Mouse (Mus musculus): ENCODE measurements around the gene Bivm.

The Bivm gene

DNA sequence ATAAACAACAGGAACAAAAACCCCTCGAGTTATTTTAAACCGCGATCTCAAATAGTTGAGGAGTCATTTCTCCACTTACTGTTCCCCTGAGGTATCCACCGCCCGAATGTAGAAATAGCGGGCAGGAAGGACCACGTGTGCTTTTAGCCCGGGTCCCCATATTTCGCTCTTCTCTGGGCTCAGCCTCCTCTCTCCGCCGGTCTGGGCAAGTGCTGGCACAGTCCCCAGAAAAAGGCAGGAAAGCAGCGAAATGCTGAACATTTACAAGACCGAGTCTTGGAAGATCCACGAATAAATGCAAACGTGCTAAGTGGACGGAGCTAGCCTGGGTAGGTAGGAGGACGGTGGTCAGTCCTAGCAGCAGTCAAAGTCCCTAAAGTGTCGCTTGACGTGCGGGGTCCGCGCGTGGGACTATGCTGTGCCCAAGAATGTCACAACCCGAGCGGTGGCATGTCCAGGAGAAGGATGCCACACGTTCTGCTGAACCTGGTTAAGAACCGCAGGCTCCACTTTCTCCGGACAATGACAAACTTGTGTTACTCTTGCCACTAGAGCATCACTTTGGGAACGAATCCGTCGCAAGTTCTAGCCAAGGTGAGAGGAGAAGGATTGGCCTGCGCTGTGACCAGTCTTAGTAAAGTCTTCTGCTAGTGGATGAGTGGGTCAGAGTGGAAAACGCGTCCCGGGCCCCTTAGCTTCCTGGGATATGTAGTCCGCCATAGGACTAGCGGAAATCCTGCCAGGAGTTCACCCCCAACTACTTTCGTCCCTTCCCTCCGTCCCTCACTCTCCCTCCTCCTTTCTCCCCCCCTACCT, at the start of gene Bivm, which contains the start of gene Kdelc1:
TSS of gene Bivm (plus strand) at position 719 of the 816 bp plus-strand sequence.
TSS of gene Kdelc1 (minus strand) at position 570 of the 816 bp plus-strand sequence.
- DNase-seq (ENCODE audit: low read depth): peak; percentile 80

DNA sequence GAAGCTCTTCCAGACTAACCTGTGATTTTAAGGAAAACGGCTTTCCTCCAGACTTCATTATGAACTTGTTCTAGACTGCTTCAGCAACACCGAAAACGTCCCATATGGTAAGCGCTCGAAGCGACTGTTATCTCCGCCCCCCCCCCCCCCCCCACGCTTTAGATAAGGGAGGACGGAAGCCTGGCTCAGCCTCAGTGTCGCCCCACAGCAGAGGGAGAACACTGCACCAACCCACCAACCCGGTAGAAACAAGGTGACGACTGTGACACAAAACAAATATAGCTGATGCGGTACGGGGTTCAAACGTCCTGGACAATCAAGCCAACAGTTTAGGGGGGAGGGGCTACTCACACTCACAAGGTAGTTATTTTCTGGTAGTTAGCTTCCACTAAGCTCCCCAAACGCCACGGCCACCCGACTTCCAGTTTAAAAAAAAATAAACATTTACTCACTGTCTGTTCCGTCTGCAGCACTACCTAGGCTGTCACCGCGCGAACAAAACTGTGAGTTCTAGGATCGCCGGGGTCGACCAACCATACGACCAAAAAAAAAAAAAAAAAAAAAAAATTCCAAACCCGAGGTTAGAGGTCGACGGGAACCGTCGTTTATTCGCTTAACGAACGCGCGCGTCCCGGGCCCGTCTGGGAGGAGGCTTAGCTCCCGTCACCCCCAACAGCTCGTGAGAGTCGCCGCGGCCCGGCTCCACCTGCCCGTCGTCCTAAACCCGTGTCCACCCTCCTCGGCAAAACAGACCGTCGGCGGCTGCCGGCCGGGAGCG, 17.1 kb upstream of the Bivm start:
- peak; percentile 33 for DNase-seq (ENCODE audit: low read depth)

DNA sequence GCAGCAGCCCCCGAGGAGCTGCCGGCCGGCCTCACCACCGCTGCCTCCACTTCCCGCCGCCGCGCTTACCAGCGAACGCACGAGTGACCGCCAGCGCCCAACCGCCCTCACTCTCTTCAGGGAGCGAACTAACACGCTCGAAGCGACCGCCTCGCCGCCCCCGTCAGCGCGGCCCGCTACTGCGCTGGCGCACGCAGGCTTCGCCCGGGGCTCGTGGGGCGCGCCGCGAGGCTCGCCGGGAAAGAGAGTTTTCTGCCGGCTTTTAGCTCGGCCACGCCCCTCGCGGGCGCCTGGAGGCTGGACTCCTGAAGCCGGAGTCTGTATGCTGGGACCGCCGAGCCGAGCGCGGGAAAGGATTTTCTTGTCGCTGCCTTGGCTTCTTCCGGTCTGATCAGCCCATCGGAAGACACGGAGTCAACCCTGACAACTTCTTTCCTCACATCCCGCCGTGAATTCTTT, 16.5 kb upstream of the Bivm start, which contains the start of gene Tex30:
TSS of gene Tex30 (minus strand) at position 183 of the 459 bp plus-strand sequence.
- peak; percentile 90 for DNase-seq (ENCODE audit: low read depth)

DNA sequence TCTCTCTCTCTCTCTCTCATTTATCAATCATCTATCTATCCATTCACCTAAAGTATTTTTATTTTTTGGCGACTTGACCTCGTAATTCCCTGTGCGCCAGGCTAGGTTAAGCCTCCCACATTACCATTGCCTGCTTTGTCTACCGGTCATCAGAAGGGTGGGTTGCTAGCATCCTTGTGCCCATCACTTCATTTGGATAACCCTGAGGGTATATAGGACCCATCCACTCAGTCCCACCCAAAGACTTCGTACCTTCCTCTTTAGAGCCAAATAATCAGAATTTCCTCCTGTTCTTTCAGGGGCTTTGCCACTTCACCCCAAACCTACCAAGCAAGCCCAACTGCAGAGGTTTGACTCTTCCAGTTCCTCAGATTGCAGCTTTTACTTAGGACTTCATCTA, 15.8 kb upstream of the Bivm start:
- DNase-seq (ENCODE audit: low read depth): no peak

DNA sequence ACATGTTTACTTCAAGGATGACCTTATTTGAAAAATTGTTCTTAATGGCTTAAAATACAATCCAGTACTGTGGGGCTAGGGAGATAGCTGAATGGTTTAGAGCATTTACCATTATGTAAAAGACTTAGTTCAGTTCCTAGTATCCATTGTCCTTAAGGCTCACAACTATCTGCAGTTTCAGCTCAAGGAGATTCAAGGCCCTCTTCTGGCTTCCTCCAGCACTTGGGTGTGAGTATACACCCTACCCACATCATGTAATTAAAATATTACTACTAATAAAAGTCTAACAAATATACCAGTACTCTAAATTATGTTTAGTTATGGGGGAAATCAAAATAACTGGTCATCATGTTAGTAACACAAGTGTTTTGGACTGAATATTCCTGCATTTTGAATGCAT, 1.2 kb upstream of the Bivm start:
- DNase-seq (ENCODE audit: low read depth): no peak

DNA sequence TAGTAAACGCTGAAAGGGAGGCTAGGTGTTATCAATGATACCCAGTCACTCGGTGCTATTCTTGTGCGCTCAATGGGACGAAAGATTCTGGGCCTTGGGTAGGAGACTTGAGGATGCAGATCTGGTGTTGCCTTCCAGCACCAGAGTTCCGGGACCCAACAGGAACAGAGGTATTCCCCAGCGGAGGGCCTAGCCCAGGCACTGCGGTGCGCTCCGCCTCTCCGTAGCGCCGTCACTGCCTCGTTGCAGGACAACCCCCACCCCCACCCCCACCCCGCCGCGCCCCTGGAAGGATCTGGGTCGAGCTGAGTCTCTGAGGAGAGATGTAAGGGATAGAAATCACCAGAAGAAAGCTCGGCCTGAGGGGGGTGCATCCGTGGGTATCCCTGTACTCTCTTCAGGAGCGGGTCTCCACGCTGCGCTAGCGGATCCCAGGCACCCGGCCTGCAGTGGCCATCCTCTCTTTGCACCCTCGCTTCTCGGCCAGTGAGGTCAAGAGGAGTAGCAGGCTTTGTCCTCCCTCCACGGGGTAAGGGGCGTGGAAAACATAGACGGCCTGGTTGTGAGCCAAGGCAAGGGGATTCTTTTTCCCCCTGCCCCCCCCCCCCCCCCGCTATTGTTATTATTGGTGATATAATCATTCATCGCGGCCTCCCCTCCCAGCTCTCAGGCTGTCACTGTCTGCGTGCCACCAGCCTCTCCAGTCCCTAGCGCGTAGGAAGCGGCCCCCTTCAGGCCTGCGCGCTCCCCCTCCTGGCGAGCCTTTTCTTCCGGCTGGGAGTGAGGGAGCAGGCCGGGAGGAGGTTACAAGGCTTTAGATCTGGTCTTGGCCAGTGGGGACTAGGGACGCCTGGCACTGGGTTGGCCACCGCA, 680 bp downstream of the Bivm start:
- peak; percentile 64 for DNase-seq (ENCODE audit: low read depth)

DNA sequence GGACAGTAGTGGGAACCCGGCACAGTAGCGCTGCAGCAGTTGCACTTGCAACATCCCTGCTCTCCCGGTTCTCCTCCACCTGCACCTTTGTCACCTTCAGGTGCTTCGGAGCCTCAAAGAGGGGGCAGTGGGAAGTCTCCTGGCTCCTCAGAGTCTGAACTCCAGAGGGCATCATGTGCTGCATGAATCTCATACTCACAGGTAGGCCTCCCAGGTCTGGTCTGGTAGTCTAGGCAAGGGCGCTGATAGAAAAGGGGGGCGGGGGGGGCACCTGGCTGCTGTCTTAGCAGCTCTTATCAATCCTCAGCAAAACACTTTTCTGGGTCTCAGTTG, 1.3 kb downstream of the Bivm start:
- no peak for DNase-seq (ENCODE audit: low read depth)

DNA sequence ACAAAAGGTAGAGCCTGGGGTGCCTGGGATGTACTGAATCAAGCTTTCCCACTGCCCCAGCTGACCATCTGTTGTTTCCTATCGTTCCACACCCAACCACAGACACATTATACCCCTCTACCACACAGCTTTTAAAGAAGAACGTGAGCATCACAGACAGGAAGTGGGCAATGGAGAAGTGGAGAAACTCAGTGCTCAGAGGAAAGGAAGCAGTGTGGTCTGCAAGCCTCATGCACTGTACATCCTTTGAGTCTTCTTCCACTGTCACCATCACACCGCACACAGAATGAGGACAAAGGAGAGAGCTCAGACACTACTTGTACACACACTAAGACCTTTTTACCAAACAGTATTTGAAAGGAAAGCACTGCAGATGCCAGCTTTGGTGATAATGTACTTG, 3.5 kb downstream of the Bivm start:
- DNase-seq (ENCODE audit: low read depth): peak; percentile 14

DNA sequence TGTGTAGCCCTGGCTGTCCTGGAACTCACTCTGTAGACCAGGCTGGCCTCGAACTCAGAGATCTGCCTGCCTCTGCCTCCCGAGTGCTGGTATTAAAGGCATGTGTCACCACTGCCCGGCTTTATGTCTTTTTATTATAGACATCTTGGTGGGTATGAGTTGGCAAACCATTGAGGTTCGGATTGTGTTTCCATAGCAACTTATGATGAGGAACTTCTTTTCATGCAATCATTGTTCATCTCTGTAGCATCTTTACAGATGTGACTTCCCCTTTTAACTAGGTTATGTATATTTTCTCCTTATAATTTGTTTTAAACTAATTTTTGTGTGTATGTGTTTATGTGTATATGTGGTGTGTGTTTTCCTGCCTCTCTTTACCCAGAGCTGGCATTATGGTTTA, 6.8 kb downstream of the Bivm start:
- no peak for DNase-seq (ENCODE audit: low read depth)

DNA sequence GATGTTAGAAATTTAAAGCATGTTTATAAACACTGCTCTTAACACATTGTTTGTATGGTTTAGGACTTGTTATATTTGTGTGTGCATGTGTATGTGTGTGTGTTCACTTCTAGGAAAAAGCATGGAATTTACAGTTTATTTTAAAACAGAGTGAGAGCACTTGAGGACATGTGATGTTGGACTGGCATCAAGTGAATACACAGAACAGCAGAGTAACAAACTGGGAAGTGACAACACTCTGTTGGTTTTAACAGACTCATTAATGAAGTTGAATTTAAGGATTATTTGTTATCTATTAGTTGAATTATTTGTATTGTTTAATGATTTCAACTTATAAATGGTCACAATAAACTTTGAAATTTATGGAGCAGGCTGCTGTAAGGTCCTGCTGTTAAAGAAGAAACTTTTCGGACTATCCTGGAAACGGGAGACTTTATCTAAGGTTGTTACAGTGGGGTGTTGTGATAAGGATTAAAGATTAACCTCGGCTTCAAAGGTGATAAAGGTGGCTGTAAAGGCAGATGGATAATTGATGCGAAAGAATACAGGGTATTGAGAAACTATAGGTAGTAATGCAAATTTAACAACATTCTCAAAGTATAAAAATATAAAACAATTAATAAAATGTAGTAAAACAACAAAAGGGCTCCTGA, 11.3 kb downstream of the Bivm start:
- DNase-seq (ENCODE audit: low read depth): no peak

DNA sequence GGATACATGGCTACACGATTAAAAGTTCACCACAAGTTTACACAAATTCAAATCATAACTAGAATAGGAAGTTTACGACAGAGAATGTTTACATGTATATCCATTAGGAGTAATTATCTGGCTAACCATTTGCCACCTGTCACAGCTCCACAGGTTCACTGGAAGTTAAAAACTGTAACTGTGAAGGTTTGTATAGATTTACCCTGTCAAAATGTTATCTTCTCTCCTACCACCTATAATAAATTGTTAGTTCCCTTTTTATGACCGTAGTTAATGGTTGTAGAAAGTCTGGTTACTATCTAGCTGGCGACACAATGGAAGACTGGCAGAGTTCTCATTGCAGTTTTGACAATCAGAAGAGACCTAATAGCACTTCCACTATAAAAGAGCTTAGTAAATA, 21.5 kb downstream of the Bivm start:
- no peak for DNase-seq (ENCODE audit: low read depth)

DNA sequence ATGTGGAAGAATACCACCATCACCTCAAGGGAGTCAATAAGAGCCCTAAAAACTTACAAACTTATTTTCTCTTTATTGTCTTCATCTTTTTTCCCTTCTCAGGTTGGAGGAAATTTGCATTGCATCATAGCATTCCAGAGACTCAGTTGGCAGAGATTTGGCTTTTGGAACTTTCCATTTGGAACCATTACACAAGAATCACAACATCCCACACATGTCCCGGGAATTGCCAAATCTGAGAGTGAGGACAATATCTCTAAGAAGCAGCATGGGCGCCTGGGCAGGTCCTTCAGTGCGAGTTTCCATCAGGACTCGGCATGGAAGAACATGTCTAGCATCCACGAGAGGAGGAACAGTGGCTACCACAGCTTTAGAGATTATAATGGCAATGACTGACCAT, 24.0 kb downstream of the Bivm start:
- no peak for DNase-seq (ENCODE audit: low read depth)

DNA sequence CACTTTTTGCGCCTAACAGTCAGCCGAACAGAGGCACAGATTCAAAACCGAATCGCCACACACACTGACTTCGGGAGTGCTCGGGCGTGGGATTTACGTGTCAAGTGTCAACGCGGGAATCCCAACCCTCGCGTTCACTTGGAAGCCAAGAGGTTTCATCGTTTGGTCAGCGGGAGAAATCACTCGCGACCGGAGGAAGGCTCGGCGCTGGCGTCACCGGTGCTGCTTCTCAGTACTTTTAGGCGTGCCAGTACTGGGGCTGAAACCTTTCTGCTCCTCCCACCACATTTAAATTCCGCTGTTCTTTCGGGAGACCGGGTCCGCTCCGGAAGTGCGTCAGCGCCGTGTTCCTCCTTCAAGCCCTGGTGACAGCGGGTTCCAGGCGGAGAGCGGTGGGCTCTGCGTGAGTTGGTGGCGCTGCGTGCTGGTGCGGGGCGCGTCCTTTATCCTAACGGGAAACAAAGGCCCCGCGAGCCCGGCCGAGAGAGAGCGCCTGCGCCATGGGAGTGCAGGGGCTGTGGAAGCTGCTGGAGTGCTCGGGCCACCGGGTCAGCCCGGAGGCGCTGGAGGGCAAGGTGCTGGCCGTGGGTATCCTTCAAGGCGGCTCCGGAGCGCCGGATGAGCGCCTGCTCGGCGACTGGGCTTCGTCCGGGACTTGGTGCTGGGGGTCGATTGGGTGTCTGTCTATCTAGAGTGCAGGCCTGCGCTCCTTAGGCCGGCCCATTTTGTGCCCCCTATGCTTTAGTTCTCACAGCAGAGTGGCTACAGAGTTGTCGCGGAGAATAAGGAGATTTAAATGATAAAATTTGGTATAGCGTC, 29.0 kb downstream of the Bivm start, which contains the start of gene Ercc5:
TSS of gene Ercc5 (plus strand) at position 182 of the 819 bp plus-strand sequence.
- DNase-seq (ENCODE audit: low read depth): peak; percentile 81

DNA sequence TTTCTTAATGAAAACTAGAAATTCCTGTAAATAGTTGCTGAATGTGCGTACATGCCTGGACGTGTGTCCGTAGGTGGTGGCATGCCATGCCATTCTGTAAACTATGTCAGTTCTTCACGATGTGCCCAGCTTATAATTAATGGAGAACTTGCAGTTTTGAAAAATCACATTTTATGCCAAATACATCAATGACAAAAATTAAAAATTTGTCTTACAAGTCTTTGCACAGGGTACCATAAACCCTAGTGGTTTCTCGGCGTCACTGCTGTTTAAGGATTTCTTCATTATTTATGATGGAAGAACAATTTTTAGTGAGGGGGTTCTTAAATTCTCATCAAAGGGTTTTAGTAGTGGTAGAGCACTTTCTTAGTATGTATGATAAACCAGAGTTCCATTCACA, 29.9 kb downstream of the Bivm start:
- DNase-seq (ENCODE audit: low read depth): peak; percentile 16

DNA sequence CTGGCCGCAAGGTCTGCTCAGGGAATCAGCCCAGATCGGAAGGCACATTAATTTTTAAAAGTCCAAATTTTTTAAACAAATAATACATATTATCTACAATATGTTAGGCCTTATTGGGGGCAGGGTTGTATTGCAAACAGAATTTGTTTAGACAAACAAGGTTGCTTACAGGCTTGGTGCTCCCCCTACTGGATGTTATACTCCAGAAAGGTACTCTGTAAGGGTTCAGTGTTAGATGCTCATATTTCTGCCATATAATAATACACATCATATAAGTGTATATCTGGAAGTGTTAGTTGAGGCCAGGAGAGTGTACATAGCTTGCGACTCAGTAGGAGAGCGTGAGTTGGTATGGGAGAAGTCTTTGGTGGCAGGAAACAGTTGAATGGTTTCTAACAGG, 36.5 kb downstream of the Bivm start:
- no peak for DNase-seq (ENCODE audit: low read depth)

DNA sequence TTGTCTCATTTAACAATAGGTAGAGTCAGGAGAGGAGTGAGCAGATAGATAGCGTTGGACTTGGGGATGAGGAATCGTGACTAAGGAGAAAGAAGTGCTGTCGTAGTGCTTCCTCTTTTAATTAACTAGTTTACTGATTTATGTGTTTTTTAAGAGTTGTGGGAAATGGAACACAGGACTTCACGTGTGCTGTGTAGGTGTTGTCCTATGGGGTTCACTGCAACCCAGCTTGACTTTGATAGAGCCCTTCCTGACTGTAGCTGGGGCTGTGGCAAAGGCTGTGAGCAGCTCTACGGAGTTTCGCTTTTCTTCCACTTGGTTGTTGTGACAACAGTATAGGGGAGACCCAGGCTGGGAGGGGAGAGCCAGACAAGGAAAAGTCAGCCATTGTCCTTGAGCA, 39.6 kb downstream of the Bivm start:
- no peak for DNase-seq (ENCODE audit: low read depth)

DNA sequence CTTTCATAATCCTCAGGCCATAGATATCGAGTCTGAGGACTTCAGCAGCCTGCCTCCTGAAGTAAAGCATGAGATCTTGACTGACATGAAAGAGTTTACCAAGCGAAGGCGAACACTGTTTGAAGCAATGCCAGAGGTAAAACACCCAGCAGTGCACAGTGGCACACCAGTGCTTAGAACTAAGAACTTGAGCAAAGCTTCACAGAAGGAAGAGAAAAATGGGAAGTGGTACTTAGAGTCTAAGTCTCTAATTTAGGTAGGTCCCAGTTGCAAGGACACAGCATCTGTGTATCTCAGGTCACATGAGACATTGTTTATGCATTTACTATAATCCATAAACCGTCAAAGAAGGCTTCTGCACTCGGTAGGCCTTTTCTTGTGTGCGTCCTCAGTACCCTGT, 43.1 kb downstream of the Bivm start:
- no peak for DNase-seq (ENCODE audit: low read depth)

DNA sequence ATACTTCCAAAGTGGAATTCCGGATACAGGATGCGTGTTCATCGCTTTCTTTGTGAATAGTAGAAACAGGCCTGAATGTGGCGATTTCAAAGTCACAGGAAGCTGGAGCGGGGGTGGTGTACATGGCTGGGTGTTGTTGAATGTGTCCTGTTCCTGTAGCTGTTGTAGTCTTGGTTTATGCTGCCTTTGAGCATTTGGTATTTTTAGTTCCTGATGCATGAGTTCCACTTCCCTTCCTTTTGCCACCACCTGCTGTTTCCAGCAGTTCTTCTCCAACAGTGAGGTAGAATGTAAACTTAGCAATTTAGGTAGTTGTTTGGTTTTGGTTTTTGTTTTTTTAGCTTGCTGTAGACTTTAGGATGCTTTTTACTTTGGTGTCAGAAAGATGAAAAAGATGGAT, 43.6 kb downstream of the Bivm start:
- no peak for DNase-seq (ENCODE audit: low read depth)

DNA sequence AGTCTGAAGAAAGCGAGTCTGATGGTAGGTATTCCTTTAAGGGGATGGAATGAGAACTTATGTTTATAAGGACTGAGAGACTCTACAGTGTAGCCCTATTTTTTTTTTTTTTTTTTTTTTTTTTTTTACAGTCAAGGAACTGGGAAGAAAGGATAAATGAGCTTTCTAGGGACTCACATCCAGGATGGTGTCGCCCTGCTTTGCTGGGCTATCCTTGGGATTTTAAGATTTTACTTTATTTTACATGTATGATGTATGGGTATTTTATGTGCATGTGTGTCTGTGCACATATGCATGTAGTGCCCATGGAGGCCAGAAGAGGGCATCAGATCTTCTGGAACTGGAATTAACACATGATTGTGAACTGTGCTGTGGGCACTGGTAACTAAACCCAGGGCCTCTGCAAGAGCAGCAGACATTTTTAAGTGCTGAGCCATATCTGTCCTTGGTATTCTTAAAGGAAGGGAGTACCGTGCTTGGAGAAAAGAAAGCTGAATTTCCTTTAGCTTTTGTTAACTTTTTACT, 49.2 kb downstream of the Bivm start:
- no peak for DNase-seq (ENCODE audit: low read depth)

DNA sequence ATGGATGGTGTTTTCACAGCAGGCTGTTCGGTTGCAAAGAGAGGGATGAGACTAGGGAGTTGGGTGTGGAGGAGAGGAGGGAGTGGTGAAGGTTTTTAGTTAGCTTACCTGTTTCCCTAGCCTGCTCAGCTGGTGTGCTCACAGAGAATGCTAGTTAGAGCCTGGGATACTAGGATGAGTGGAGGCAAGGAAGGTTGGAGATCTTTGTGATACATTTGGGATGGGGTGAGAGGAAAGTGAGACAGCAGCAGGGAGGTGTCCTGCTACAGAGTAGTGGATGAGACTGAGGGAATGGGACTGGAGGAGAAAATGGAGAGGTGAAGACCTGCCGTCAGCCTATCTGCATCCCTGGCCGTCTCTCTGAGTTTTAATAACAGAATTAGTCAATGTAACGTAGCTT, 53.9 kb downstream of the Bivm start:
- no peak for DNase-seq (ENCODE audit: low read depth)

DNA sequence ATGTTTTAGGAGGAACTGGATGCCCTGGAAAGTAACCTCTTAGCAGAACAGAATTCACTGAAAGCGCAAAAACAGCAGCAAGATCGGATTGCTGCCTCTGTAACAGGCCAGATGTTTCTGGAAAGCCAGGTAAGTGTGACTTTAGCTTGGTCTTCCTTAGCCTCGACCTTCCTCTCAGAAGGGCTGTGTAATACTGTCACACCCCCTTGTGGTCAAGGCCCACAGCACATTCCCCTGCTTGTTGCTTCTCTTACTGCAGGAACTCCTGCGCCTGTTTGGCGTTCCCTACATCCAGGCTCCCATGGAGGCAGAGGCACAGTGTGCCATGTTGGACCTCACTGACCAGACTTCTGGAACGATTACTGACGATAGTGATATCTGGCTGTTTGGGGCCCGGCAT, 55.1 kb downstream of the Bivm start:
- DNase-seq (ENCODE audit: low read depth): no peak
